Mouse (Mus musculus) CD4-positive helper T cell, adult 2 months (primary cell): ENCODE data around the gene Gm49373.
"Not testable (repeated sequence)": the region's sequence is repeated elsewhere in the genome, so short reads cannot be mapped to it uniquely, and the experiment has no call there.

Experiments
- DNase-seq: peaks from one replicate; pipeline ENCODE4 v3.0.0-alpha.2; 2012; ENCODE audit warnings: low read depth, missing footprints, low spot score

Gm49373 gene

GRCm38 (mm10) chr9:21074173-21074572 is 1.3 kb upstream of the Gm49373 start:
- no peak for DNase-seq

- no peak for DNase-seq
These were observed 255 bp downstream of the Gm49373 start for GRCm38 (mm10) chr9:21072641-21073040.

- no peak for DNase-seq
These were observed 5.8 kb downstream of the Gm49373 start, which contains the start of gene Zglp1 for GRCm38 (mm10) chr9:21067006-21067684. Gene Zglp1 (minus strand): TSS chr9:21067093.

GRCm38 (mm10) chr9:21062928-21063327 is 10.0 kb downstream of the Gm49373 start:
- no peak for DNase-seq

GRCm38 (mm10) chr9:21051578-21051977 is 21.3 kb downstream of the Gm49373 start:
- DNase-seq, result no peak

- no peak for DNase-seq
These were observed 27.7 kb downstream of the Gm49373 start for GRCm38 (mm10) chr9:21045235-21045634.

GRCm38 (mm10) chr9:21044785-21045184 is 28.1 kb downstream of the Gm49373 start:
- DNase-seq, result not testable (repeated sequence)

- no peak for DNase-seq
These were observed 29.3 kb downstream of the Gm49373 start for GRCm38 (mm10) chr9:21043563-21043962.

GRCm38 (mm10) chr9:21041308-21041707 is 31.6 kb downstream of the Gm49373 start:
- no peak for DNase-seq

- no peak for DNase-seq
These were observed 33.1 kb downstream of the Gm49373 start for GRCm38 (mm10) chr9:21039779-21040178.

- DNase-seq, result no peak
These were observed 35.4 kb downstream of the Gm49373 start for GRCm38 (mm10) chr9:21037481-21037891.

GRCm38 (mm10) chr9:21036666-21037065 is 36.2 kb downstream of the Gm49373 start:
- DNase-seq, result no peak

- no peak for DNase-seq
These were observed 36.7 kb downstream of the Gm49373 start for GRCm38 (mm10) chr9:21036161-21036560.

- no peak for DNase-seq
These were observed 37.3 kb downstream of the Gm49373 start for GRCm38 (mm10) chr9:21035586-21035985.

GRCm38 (mm10) chr9:21034481-21035085 is 38.3 kb downstream of the Gm49373 start:
- DNase-seq, result no peak

- DNase-seq, result peak; percentile 91
These were observed 39.8 kb downstream of the Gm49373 start for GRCm38 (mm10) chr9:21033136-21033535.

GRCm38 (mm10) chr9:21032491-21032890 is 40.4 kb downstream of the Gm49373 start:
- DNase-seq, result no peak

GRCm38 (mm10) chr9:21031896-21032351 is 41.0 kb downstream of the Gm49373 start, which contains the start of gene Icam5:
Gene Icam5 (plus strand): TSS chr9:21032073.
- peak; percentile 76 for DNase-seq

GRCm38 (mm10) chr9:21031251-21031895 is 41.5 kb downstream of the Gm49373 start:
- DNase-seq, result peak; percentile 87

- peak; percentile 98 for DNase-seq
These were observed 42.1 kb downstream of the Gm49373 start for GRCm38 (mm10) chr9:21030781-21031250.

GRCm38 (mm10) chr9:21030055-21030600 is 42.8 kb downstream of the Gm49373 start:
- DNase-seq, result no peak
